Mouse (Mus musculus) thymus, adult 2 months (tissue): ENCODE measurements around the gene Hmg20b. TPM values are rescaled to one million over a fixed set of nuclear protein-coding genes. Genes with fewer than 3 reads are reported as not detected.

ENCODE experiments used
- DNase-seq: peaks from one replicate; pipeline ENCODE4 v3.0.0; 2021
- H3K27ac ChIP-seq: fragments of 200-500 bp; 2 replicates; pipeline ENCODE4 v1.5.1; 2012; ENCODE audit warnings: low read length, control low read depth; ENCODE audit not compliant: control insufficient read depth, insufficient read depth
- H3K27me3 ChIP-seq: fragments of 200-500 bp; 2 replicates; pipeline ENCODE4 v1.6.1; 2012; ENCODE audit warnings: mild to moderate bottlenecking, low read length, moderate library complexity, mixed read lengths; ENCODE audit not compliant: control insufficient read depth, insufficient read depth
- H3K36me3 ChIP-seq: fragments of 200-500 bp; 2 replicates; pipeline ENCODE4 v1.6.1; 2012; ENCODE audit warnings: mild to moderate bottlenecking, low read length, moderate library complexity; ENCODE audit not compliant: control insufficient read depth, insufficient read depth
- H3K4me1 ChIP-seq: fragments of 200-500 bp; replicated peaks from 2 replicates; pipeline ENCODE4 v1.6.1; 2012; ENCODE audit warnings: low read length; ENCODE audit not compliant: control insufficient read depth, insufficient read depth
- H3K4me3 ChIP-seq: fragments of 200-500 bp; 2 replicates; pipeline ENCODE4 v1.5.1; 2012; ENCODE audit warnings: mild to moderate bottlenecking, low read length, control low read depth, moderate library complexity; ENCODE audit not compliant: control insufficient read depth, insufficient read depth
- CTCF ChIP-seq: fragments of 200-500 bp; IDR thresholded peaks from 2 replicates; pipeline ENCODE4 v1.5.1; 2012; ENCODE audit warnings: mild to moderate bottlenecking, control low read depth, low read length, moderate library complexity, borderline replicate concordance; ENCODE audit not compliant: control insufficient read depth, poor library complexity, insufficient read depth; ENCODE audit errors: extremely low read depth
- POLR2A ChIP-seq: fragments of 200-500 bp; IDR thresholded peaks from 2 replicates; pipeline ENCODE4 v1.6.1; 2012; ENCODE audit warnings: mild to moderate bottlenecking, low read length, control low read depth, moderate library complexity; ENCODE audit not compliant: control insufficient read depth, poor library complexity, insufficient read depth; ENCODE audit errors: extremely low read depth
- WGBS: fragments of 180-500 bp; shearing (Covaris S2); methylation state at CpG from one replicate; pipeline ENCODE4 v1.1.7; 2018; 5-methylcytosine and 5-hydroxymethylcytosine counted together
- polyA plus RNA-seq: library from polyadenylated mRNA; depleted of rRNA; stranded (reverse); fragments of >200 nt; gene quantifications from 2 replicates; pipeline ENCODE4 v1.2.3, GENCODE M21; 2012

The Hmg20b gene
- polyA plus RNA-seq, 1 experiment: 199 TPM

DNA sequence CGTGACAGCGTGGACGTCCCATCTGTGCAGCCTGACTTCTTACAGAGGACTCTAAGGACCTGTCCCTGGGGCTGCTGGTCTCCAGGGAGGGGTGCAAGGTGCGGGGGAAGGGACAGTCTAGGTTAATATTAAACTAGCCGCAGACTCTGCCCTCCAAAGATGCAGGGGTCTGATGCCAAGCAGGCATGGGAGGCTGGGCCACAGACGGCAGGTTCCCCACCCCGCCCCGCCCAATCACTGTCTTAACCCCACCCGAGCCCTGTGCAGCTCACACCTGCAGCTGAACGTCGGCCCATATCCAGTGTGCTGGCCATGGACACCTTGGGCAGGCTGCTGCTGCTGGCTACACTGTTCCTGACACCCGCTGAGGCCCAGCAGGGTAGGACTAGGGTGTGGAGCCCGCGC lies 42.5 kb upstream of the Hmg20b start, which contains the start of gene Smim24:
TSS of gene Smim24 (plus strand) at position 271 of the 405 bp plus-strand sequence.
- Histone ChIP-seq H3K27ac (peak within 1 kb of the TSS; percentile 53), H3K4me1 (peaks cover 27% of the 10 kb centered on the region), H3K27me3 (no peaks in the 10 kb centered on the region), H3K4me3 (peak within 1 kb of the TSS; percentile 63), H3K36me3 (peaks cover 2% of the 10 kb centered on the region)
- WGBS: 55% methylated on average over 14 of the region's 14 CpGs
- DNase-seq: no peak
- TF ChIP-seq CTCF (no peak), POLR2A (no peak)

DNA sequence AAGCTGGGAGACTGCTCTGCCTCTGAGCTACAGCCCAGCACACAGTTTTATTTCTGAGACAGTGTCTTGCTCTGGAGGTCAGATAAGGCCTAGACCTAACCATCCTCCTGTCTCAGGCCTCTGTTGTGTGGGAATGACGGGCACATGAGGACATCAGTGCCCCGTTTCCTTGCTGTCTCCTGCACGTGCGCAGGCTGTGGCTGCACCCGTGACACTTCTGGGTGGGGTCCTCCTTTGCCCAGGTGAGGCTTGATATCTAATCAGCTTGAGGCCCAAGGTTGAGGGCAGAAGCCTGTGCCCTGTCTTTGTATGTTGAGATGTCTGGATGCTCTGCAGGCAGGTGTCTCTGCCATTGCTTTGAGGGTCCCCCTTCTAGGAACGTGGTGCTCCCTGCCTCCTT lies 42.0 kb upstream of the Hmg20b start:
- 89% methylated on average over 6 of the region's 6 CpGs for WGBS
- Histone ChIP-seq H3K27me3 (no peaks in the 10 kb centered on the region), H3K27ac (no peak overlapping the region), H3K36me3 (peaks cover 7% of the 10 kb centered on the region), H3K4me1 (peaks cover 27% of the 10 kb centered on the region), H3K4me3 (no peak overlapping the region)
- DNase-seq: no peak
- no peak for TF ChIP-seq CTCF
- no peak for TF ChIP-seq POLR2A

DNA sequence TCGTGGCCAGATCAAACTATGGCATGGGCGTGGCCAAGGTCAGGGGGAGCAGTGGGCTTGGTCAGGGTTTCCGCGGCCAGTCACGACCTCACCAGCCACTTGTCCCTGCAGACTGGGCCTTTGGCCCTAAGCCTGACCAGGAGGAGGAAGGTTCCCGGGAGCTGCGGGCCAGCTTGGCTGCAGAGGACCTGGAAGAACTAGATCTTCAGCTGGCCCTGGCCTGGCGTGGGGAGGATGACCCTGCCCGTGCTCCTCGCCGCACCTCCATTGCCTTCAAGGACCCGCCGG lies 40.3 kb upstream of the Hmg20b start:
- TF ChIP-seq POLR2A (no peak), CTCF (no peak)
- peaks cover 10% of the 10 kb centered on the region for H3K36me3 ChIP-seq

DNA sequence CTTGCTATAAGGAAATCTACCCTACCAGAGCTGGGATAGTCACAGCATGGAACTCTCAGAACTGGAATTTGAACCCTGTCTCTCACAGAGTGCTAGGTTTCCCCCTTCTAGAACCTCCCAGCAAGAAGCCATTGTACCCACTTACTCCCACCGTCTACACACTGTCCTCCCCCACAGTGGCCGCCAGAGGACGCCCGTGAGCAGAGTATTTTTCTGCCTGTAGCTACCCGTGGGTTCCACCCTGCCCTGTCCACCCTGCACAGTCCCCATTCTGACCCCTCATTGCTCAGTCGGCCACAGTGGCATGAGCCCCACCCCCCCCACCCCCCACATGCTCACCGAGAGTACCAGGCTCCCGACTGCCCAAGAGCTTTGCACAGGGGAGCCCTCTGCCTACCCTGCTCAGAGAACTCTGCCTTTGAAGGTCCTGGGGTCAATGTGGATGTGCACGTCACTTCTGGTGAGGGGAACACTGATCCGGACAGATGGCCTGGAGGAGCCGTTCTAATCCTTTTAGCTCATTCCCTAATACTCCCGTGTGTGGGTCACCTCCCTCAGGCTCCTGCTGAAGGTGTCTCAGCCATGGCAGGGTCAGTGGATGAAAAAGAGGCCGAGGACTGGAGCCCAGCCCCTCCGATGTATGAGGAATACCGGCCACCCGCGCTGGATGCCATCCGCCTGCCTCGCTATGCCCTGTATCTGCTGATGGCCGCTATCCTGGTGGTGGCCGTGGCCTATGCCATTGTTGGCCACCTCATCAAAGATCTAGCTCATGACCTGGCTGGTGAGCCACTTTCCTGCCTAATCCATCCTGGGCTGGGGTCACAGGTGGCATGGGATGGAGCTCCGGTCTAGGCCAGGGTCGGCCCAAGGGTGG lies 39.8 kb upstream of the Hmg20b start:
- Histone ChIP-seq H3K4me3 (no peak overlapping the region), H3K27me3 (no peaks in the 10 kb centered on the region), H3K27ac (no peak overlapping the region), H3K36me3 (peaks cover 10% of the 10 kb centered on the region), H3K4me1 (peaks cover 24% of the 10 kb centered on the region)
- WGBS: 67% methylated on average over 23 of the region's 23 CpGs
- TF ChIP-seq CTCF (peak; percentile 85; the same call in 1 of the 2 replicates), POLR2A (no peak)
- peak; percentile 76 for DNase-seq

More for the DNA sequence above, 40.3 kb upstream of the Hmg20b start:
- H3K4me1 ChIP-seq: peaks cover 19% of the 10 kb centered on the region
- H3K4me3 ChIP-seq: no peak overlapping the region
- no peak for DNase-seq
- no peaks in the 10 kb centered on the region for H3K27me3 ChIP-seq
- 95% methylated on average over 13 of the region's 13 CpGs for WGBS
- no peak overlapping the region for H3K27ac ChIP-seq

DNA sequence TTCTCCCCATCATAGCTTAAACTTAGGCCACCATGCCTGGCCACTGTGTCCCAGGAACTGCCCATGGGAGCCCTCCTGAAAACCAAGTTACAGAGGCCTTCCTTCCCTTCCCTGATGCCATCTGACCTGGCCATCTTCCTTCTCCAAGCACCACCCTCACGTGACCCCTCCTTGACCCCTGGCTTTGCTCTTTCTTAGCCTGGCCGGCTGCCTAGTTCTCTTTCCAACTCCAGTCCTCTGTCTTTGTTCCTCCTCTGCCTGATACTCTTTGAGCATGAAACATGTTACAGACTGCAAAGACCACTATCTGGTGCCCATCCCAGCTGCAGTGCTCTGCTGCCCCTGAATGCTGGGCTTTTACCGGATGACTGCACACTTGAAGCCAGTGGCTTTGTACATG lies 39.1 kb upstream of the Hmg20b start:
- TF ChIP-seq POLR2A: no peak
- TF ChIP-seq CTCF: no peak
- 97% methylated on average over 3 of the region's 3 CpGs for WGBS
- Histone ChIP-seq H3K4me3 (no peak overlapping the region), H3K36me3 (peaks cover 10% of the 10 kb centered on the region), H3K4me1 (peaks cover 30% of the 10 kb centered on the region), H3K27ac (no peak overlapping the region), H3K27me3 (no peaks in the 10 kb centered on the region)
- DNase-seq: no peak

DNA sequence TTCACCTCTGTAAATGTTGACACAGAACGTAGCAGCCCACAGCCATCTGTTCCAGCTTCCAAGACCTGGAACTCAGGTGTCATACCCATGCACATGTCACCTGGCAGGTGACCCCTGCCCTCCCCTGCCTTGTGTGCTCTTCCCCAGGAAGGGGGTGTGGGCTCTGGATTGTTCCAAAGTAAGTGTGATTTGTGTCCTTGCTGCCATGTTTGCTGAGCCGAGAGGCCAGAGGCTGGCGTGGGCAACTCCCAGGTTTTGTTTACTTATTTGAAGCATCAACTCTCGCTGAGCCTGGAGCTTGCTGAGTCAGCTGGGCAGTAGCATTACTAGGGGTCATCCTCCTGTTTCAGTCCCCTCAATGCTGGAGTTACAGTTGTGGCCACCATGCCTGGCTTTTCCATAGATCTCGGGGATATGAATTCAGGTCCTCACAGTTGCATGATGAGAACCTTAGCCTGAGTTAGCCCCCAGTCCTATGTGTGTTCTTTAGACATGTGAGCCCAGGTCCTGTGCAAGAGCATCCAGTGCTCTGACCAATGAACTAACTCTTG lies 38.3 kb upstream of the Hmg20b start, which contains the start of gene Gm48552:
TSS of gene Gm48552 (plus strand) at position 501 of the 551 bp plus-strand sequence.
- Histone ChIP-seq H3K36me3 (peaks cover 10% of the 10 kb centered on the region), H3K4me3 (no peak within 1 kb of the TSS), H3K27me3 (no peaks in the 10 kb centered on the region), H3K27ac (no peak within 1 kb of the TSS), H3K4me1 (peaks cover 24% of the 10 kb centered on the region)
- WGBS: 93% methylated on average over 5 of the region's 5 CpGs
- no peak for TF ChIP-seq CTCF
- TF ChIP-seq POLR2A: no peak
- no peak for DNase-seq
